Mouse (Mus musculus): ENCODE measurements at regions not wholly inside any gene's neighbourhood (a gene's known extent, or its start where the extent isn't known, plus 50 kb on each side); places are given as distances from the start of the nearest gene placed in this dataset.
"Not testable (repeated sequence)": the region's sequence is repeated elsewhere in the genome, so short reads cannot be mapped to it uniquely, and the experiment has no call there.

DNA sequence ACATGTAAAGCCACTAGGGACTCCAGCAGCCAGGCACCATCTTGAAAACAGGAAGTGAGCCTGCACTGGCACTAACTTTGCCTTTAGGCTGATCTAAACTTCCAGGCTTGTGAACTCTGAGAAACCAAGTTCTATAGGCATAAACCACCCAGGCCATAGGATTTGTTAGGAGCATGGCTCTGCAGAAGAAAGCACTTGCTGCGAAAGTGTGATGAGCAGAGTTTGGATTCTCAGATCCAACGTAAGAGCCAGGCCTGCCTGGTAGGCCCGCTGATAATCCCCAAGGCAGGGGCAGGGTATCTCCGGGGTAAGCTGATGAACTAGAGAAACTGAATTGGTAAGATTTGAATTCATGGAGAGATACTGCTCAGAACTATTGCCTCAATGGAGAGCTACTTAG lies 109.7 kb downstream of the Nr2f2 start:
- Histone ChIP-seq H3K36me3 (ENCODE audit: control insufficient read depth, insufficient read depth) (no peaks in the 10 kb centered on the region), H3K4me3 (ENCODE audit: low read depth, low read length) (no peak overlapping the region), H3K27ac (ENCODE audit: low read length) (no peak overlapping the region), H3K4me2 (ENCODE audit: low read depth, low read length) (no peak overlapping the region), H3K9ac (ENCODE audit: low read depth, low read length) (no peak overlapping the region), H3K27me3 (ENCODE audit: control insufficient read depth, insufficient read depth, low read depth, low read length) (no peaks in the 10 kb centered on the region), H3K4me1 (ENCODE audit: control insufficient read depth, low read depth, low read length) (no peaks in the 10 kb centered on the region), H3K9me3 (replicated peaks; ENCODE audit: control insufficient read depth, low read length) (no peaks in the 10 kb centered on the region)
- WGBS (ENCODE audit: insufficient replicate concordance): 71% methylated on average over 4 of the region's 4 CpGs
- no peak for ATAC-seq (ENCODE audit: low read depth)

DNA sequence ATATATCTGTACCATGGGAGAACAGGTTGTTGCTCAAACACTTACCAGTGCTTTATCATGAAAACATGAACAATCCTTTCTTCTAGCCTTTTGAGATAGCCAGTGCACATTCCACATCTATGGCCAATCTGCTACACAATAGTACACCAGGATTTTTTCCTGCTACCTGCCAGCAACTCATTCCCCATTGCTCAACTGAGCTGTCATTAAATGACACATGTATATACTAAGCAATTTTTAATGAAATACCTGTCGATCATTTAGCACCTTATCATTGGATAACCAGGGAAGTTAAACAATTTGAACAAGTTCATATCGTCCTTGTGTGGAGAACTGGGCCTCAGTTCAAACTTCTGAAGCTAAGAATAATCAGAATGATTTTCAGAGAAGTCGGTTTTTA lies 111.5 kb downstream of the Nr2f2 start:
- no peaks in the 10 kb centered on the region for H3K9me3 ChIP-seq (replicated peaks; ENCODE audit: control insufficient read depth, low read length)
- H3K36me3 ChIP-seq (ENCODE audit: control insufficient read depth, insufficient read depth): no peaks in the 10 kb centered on the region
- no peak overlapping the region for H3K9ac ChIP-seq (ENCODE audit: low read depth, low read length)
- no peak for ATAC-seq (ENCODE audit: low read depth)
- H3K4me1 ChIP-seq (ENCODE audit: control insufficient read depth, low read depth, low read length): no peaks in the 10 kb centered on the region
- H3K4me2 ChIP-seq (ENCODE audit: low read depth, low read length): no peak overlapping the region
- H3K4me3 ChIP-seq (ENCODE audit: low read depth, low read length): no peak overlapping the region
- H3K27ac ChIP-seq (ENCODE audit: low read length): no peak overlapping the region
- H3K27me3 ChIP-seq (ENCODE audit: control insufficient read depth, insufficient read depth, low read depth, low read length): no peaks in the 10 kb centered on the region
- WGBS (ENCODE audit: insufficient replicate concordance): 52% methylated on average over 3 of the region's 3 CpGs

DNA sequence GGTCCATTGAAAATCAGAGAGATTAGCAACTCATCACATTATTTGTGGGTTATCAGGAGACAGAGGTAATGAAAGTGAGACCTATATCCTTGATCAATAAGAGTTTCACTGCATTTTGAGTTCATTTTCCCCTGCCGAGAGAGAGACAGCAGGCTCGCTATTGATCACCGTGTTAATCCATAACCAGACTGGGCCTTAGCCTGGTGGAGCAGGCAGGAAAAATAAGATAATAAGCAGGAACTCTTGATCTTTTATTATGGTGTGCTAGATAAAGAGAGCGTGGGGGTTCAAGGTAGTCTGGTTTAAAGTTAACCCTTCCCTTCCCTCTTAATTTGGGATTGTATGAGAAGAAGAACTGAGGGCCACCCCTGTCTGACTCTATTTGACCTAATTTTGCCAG lies 113.3 kb downstream of the Nr2f2 start:
- WGBS (ENCODE audit: insufficient replicate concordance): 57% methylated on average over 4 of the region's 4 CpGs
- H3K36me3 ChIP-seq (ENCODE audit: control insufficient read depth, insufficient read depth): no peaks in the 10 kb centered on the region
- ATAC-seq (ENCODE audit: low read depth): no peak
- no peak overlapping the region for H3K9ac ChIP-seq (ENCODE audit: low read depth, low read length)
- H3K4me3 ChIP-seq (ENCODE audit: low read depth, low read length): no peak overlapping the region
- no peaks in the 10 kb centered on the region for H3K9me3 ChIP-seq (replicated peaks; ENCODE audit: control insufficient read depth, low read length)
- no peak overlapping the region for H3K4me2 ChIP-seq (ENCODE audit: low read depth, low read length)
- H3K4me1 ChIP-seq (ENCODE audit: control insufficient read depth, low read depth, low read length): no peaks in the 10 kb centered on the region
- H3K27ac ChIP-seq (ENCODE audit: low read length): no peak overlapping the region
- H3K27me3 ChIP-seq (ENCODE audit: control insufficient read depth, insufficient read depth, low read depth, low read length): no peaks in the 10 kb centered on the region

DNA sequence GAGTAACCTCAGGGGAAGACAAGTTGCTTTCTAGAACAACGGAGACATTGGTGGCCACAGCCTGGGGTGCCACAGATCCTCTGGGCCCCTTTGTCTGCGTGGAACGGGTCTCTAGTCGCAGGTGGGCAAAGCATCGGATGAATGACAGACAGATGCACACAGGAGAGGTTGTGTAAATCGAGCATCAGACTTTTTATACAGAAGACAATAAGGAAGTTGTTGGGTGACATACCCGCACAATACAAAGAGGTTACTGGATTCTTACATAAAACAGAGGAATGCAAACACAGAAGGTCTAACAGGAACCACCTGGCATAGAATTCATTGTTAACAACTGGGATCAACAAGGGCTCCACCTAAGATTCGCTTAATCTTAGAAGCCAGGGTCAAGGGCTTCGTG lies 127.5 kb downstream of the Nr2f2 start:
- 66% methylated on average over 9 of the region's 9 CpGs for WGBS (ENCODE audit: insufficient replicate concordance)
- H3K4me1 ChIP-seq (ENCODE audit: control insufficient read depth, low read depth, low read length); H3K27ac ChIP-seq (ENCODE audit: low read length); H3K4me3 ChIP-seq (ENCODE audit: low read depth, low read length); H3K9ac ChIP-seq (ENCODE audit: low read depth, low read length); ATAC-seq (ENCODE audit: low read depth); H3K4me2 ChIP-seq (ENCODE audit: low read depth, low read length); H3K9me3 ChIP-seq (replicated peaks; ENCODE audit: control insufficient read depth, low read length); H3K36me3 ChIP-seq (ENCODE audit: control insufficient read depth, insufficient read depth); H3K27me3 ChIP-seq (ENCODE audit: control insufficient read depth, insufficient read depth, low read depth, low read length): not testable (repeated sequence)

DNA sequence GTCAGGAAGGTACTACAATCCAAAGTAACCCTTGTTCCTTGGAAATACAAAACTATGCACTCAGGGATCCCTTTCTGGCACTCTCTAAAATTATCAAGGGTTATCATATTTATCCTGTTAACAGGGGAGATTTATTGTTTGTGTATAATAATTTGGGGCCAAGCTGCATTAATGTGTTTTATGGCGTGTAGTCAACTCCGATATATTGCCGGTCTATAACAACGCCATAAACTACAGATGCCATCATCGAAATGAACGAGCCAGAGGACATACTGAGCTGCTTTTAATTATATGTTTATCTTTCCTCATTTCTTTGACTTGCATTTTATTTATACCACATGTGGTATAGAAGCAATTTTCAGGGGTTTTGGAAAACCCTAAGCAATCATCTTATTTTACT lies 147.2 kb downstream of the Nr2f2 start:
- Histone ChIP-seq H3K9me3 (replicated peaks; ENCODE audit: control insufficient read depth, low read length) (no peaks in the 10 kb centered on the region), H3K9ac (ENCODE audit: low read depth, low read length) (no peak overlapping the region), H3K27ac (ENCODE audit: low read length) (no peak overlapping the region), H3K4me3 (ENCODE audit: low read depth, low read length) (no peak overlapping the region), H3K27me3 (ENCODE audit: control insufficient read depth, insufficient read depth, low read depth, low read length) (no peaks in the 10 kb centered on the region), H3K36me3 (ENCODE audit: control insufficient read depth, insufficient read depth) (no peaks in the 10 kb centered on the region), H3K4me2 (ENCODE audit: low read depth, low read length) (no peak overlapping the region), H3K4me1 (ENCODE audit: control insufficient read depth, low read depth, low read length) (no peaks in the 10 kb centered on the region)
- WGBS (ENCODE audit: insufficient replicate concordance): 75% methylated on average over 6 of the region's 6 CpGs
- ATAC-seq (ENCODE audit: low read depth): no peak

DNA sequence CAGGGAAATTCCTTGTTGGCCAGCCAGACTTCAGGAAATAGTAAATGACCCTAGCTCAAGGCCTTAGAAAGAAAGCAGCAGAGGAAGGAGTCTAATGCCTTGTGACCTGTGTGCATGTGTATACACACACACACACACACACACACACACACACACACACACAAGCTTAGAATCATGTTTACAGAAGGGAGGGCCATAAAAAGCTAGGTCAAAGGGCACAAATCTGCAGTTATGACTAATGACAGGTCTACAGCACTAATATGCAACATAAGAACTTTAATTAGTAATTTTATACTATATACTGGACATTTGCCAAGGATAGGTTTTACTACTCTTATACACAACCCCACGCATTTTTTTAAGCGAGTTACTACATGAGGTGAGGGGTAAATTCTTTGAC lies 149.4 kb downstream of the Nr2f2 start:
- H3K27ac ChIP-seq (ENCODE audit: low read length): no peak overlapping the region
- H3K4me2 ChIP-seq (ENCODE audit: low read depth, low read length): no peak overlapping the region
- H3K36me3 ChIP-seq (ENCODE audit: control insufficient read depth, insufficient read depth): no peaks in the 10 kb centered on the region
- ATAC-seq (ENCODE audit: low read depth): no peak
- 43% methylated on average over 2 of the region's 2 CpGs for WGBS (ENCODE audit: insufficient replicate concordance)
- H3K9ac ChIP-seq (ENCODE audit: low read depth, low read length): no peak overlapping the region
- no peaks in the 10 kb centered on the region for H3K9me3 ChIP-seq (replicated peaks; ENCODE audit: control insufficient read depth, low read length)
- H3K4me1 ChIP-seq (ENCODE audit: control insufficient read depth, low read depth, low read length): no peaks in the 10 kb centered on the region
- H3K4me3 ChIP-seq (ENCODE audit: low read depth, low read length): no peak overlapping the region
- no peaks in the 10 kb centered on the region for H3K27me3 ChIP-seq (ENCODE audit: control insufficient read depth, insufficient read depth, low read depth, low read length)

DNA sequence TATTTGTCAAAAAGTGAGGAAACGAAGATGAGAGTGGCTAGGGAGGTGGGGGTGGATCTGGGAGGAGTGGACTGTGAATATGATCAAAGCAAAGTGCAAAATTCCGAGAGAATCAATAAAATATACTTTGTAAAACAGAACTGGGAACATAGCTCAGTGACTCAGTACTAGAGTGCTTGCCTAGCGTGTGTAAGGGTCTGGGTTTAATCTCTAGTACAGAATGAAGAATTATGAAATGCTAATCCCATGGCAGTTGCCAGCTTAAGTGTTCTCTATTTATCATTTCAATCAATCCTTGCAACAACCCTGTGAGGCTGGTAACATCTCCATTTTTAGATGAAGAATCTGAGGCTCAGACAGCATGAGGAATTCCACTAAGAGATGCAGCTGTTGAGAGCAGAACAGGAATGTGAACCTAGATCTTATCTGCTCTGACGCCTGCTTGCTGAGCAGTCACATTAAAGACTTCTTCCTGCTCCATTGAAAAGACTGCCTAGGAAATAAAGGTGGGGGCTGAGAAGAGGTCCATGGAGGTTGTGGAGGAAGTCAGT lies 152.5 kb downstream of the Nr2f2 start:
- Histone ChIP-seq H3K27ac (ENCODE audit: low read length) (no peak overlapping the region), H3K4me1 (ENCODE audit: control insufficient read depth, low read depth, low read length) (no peaks in the 10 kb centered on the region), H3K4me2 (ENCODE audit: low read depth, low read length) (no peak overlapping the region), H3K27me3 (ENCODE audit: control insufficient read depth, insufficient read depth, low read depth, low read length) (no peaks in the 10 kb centered on the region), H3K4me3 (ENCODE audit: low read depth, low read length) (no peak overlapping the region), H3K36me3 (ENCODE audit: control insufficient read depth, insufficient read depth) (no peaks in the 10 kb centered on the region), H3K9me3 (replicated peaks; ENCODE audit: control insufficient read depth, low read length) (no peaks in the 10 kb centered on the region), H3K9ac (ENCODE audit: low read depth, low read length) (no peak overlapping the region)
- no peak for ATAC-seq (ENCODE audit: low read depth)
- WGBS (ENCODE audit: insufficient replicate concordance): 34% methylated on average over 4 of the region's 4 CpGs

DNA sequence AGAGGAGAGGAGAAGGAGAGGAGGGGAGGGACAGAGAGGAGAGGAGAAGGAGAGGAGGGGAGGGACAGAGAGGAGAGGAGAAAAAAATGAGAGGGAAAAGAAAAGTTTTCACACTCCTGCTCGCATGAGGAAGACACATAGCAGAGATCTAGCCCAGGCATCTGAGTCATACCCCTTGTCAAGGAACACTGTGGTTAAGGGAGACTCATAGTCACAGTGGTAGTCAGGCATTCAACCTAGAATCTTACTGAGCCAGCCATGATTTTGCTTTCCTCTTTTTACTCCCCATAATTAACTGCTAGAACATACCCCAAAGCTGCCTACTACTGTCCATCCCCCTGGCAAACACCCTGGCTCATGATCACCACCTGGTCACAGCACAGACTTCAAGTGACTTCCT lies 160.6 kb downstream of the Nr2f2 start:
- H3K36me3 ChIP-seq (ENCODE audit: control insufficient read depth, insufficient read depth): no peaks in the 10 kb centered on the region
- 48% methylated on average over 1 of the region's 1 CpGs for WGBS (ENCODE audit: insufficient replicate concordance)
- H3K4me1 ChIP-seq (ENCODE audit: control insufficient read depth, low read depth, low read length): no peaks in the 10 kb centered on the region
- H3K4me3 ChIP-seq (ENCODE audit: low read depth, low read length): no peak overlapping the region
- H3K9ac ChIP-seq (ENCODE audit: low read depth, low read length): no peak overlapping the region
- no peak overlapping the region for H3K4me2 ChIP-seq (ENCODE audit: low read depth, low read length)
- no peaks in the 10 kb centered on the region for H3K27me3 ChIP-seq (ENCODE audit: control insufficient read depth, insufficient read depth, low read depth, low read length)
- H3K27ac ChIP-seq (ENCODE audit: low read length): no peak overlapping the region
- no peak for ATAC-seq (ENCODE audit: low read depth)
- H3K9me3 ChIP-seq (replicated peaks; ENCODE audit: control insufficient read depth, low read length): no peaks in the 10 kb centered on the region

DNA sequence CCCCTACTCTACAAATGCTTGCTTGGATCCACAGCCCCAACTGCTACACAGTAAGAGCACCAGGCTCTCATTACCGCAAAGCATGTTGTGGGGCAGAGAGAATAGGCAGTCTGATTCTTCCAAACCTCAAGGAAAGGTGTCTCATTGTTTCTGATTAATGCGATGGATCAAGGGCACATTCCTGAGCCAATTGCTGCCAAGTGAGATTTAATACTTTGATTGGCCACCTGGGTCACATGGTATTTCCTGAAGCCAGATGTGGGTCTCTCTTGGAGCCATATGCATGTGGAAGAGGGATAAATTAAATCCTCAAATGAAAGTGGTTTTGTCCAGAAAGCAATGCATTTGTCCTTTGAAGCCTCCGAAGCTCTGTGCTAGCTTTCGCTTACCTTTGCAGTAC lies 166.3 kb downstream of the Nr2f2 start:
- no peak overlapping the region for H3K4me3 ChIP-seq (ENCODE audit: low read depth, low read length)
- no peaks in the 10 kb centered on the region for H3K36me3 ChIP-seq (ENCODE audit: control insufficient read depth, insufficient read depth)
- H3K4me1 ChIP-seq (ENCODE audit: control insufficient read depth, low read depth, low read length): no peaks in the 10 kb centered on the region
- no peak overlapping the region for H3K27ac ChIP-seq (ENCODE audit: low read length)
- H3K9me3 ChIP-seq (replicated peaks; ENCODE audit: control insufficient read depth, low read length): no peaks in the 10 kb centered on the region
- no peak overlapping the region for H3K4me2 ChIP-seq (ENCODE audit: low read depth, low read length)
- no peak overlapping the region for H3K9ac ChIP-seq (ENCODE audit: low read depth, low read length)
- no peaks in the 10 kb centered on the region for H3K27me3 ChIP-seq (ENCODE audit: control insufficient read depth, insufficient read depth, low read depth, low read length)
- no peak for ATAC-seq (ENCODE audit: low read depth)
- WGBS (ENCODE audit: insufficient replicate concordance): 80% methylated on average over 4 of the region's 4 CpGs

DNA sequence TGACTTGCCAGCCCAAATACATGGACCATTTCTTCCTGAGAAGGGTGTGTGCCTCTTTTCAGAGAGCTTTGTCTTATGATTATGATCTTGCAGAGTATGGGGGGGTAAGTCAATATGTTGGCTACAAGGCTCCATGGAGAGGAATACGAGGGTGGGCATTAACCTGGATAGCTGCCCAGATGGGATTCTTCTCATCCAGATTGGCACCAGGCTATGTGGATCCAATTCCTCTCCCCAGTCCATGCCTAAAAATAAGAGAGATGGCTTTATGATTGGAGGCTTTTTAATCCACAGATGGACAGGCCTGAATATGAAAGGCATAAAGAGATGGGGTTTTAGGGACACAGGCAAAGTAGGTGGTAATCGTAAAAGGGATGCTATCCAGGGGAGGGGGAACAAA lies 187.6 kb downstream of the Nr2f2 start:
- H3K27me3 ChIP-seq (ENCODE audit: control insufficient read depth, insufficient read depth, low read depth, low read length): no peaks in the 10 kb centered on the region
- no peak overlapping the region for H3K9ac ChIP-seq (ENCODE audit: low read depth, low read length)
- H3K4me1 ChIP-seq (ENCODE audit: control insufficient read depth, low read depth, low read length): no peaks in the 10 kb centered on the region
- 37% methylated on average over 2 of the region's 2 CpGs for WGBS (ENCODE audit: insufficient replicate concordance)
- no peaks in the 10 kb centered on the region for H3K36me3 ChIP-seq (ENCODE audit: control insufficient read depth, insufficient read depth)
- no peak for ATAC-seq (ENCODE audit: low read depth)
- no peak overlapping the region for H3K4me2 ChIP-seq (ENCODE audit: low read depth, low read length)
- H3K9me3 ChIP-seq (replicated peaks; ENCODE audit: control insufficient read depth, low read length): no peaks in the 10 kb centered on the region
- H3K27ac ChIP-seq (ENCODE audit: low read length): no peak overlapping the region
- no peak overlapping the region for H3K4me3 ChIP-seq (ENCODE audit: low read depth, low read length)
